Mouse (Mus musculus) hematopoietic stem cell, adult 5-6 weeks (primary cell): ENCODE data around the gene Tmem251. TPM values are rescaled to one million over a fixed set of nuclear protein-coding genes. Genes with fewer than 3 reads are reported as not detected.

Experiments used
- ATAC-seq, 2 experiments: fragments of 125-278 bp in 1 of 2; replicated peaks in 1 of 2; 2 replicates each; pipeline ENCODE4 v1.8.0; 2016 to 2017; ENCODE audit warnings: inconsistent platforms in 2 of 2, mild to moderate bottlenecking in 2 of 2, moderate number of reproducible peaks in 2 of 2, low read depth in 1 of 2, moderate TSS enrichment in 1 of 2; ENCODE audit not compliant: low FRiP score in 2 of 2, poor library complexity in 2 of 2, severe bottlenecking in 2 of 2, insufficient read depth in 1 of 2, low TSS enrichment in 1 of 2
- total RNA-seq: library from RNA; stranded (forward); fragments of 172-1452, 232-1000 nt; gene quantifications from 2 replicates; pipeline ENCODE4 v1.2.3, GENCODE M21; 2017

Gene Tmem251
- total RNA-seq, result 8.4 and 10.9 TPM in 2 replicates

GRCm38 (mm10) chr12:102743589-102744574, at the start of gene Tmem251, which contains the start of gene Moap1:
Gene Tmem251, plus strand, starts transcription at chr12:102743762.
Gene Moap1, minus strand, starts transcription at chr12:102743661.
- ATAC-seq, result peak; percentile 91 to 94

- no peak for ATAC-seq
These were observed 48.0 kb upstream of the Tmem251 start for GRCm38 (mm10) chr12:102695369-102696239.

GRCm38 (mm10) chr12:102696635-102697354, 46.8 kb upstream of the Tmem251 start:
- ATAC-seq, result no peak

GRCm38 (mm10) chr12:102697381-102697780, 46.2 kb upstream of the Tmem251 start:
- ATAC-seq, result no peak

- ATAC-seq, result peak in 1 of 2 experiments; percentile 35; a peak in 1 of 4 replicates
These were observed 45.4 kb upstream of the Tmem251 start for GRCm38 (mm10) chr12:102698089-102698684.

- ATAC-seq, result no peak
These were observed 44.4 kb upstream of the Tmem251 start for GRCm38 (mm10) chr12:102699156-102699555.

- ATAC-seq, result no peak
These were observed 43.1 kb upstream of the Tmem251 start for GRCm38 (mm10) chr12:102700453-102700852.

- ATAC-seq, result no peak
These were observed 41.8 kb upstream of the Tmem251 start for GRCm38 (mm10) chr12:102701691-102702207.

- ATAC-seq, result no peak
These were observed 41.0 kb upstream of the Tmem251 start for GRCm38 (mm10) chr12:102702356-102703110.

GRCm38 (mm10) chr12:102703111-102703412, 40.5 kb upstream of the Tmem251 start:
- no peak for ATAC-seq

GRCm38 (mm10) chr12:102703441-102703840, 40.1 kb upstream of the Tmem251 start:
- no peak for ATAC-seq

- peak in 1 of 2 experiments; percentile 3; a peak in 1 of 4 replicates for ATAC-seq
These were observed 39.6 kb upstream of the Tmem251 start for GRCm38 (mm10) chr12:102703921-102704408.

- ATAC-seq, result peak in 1 of 2 experiments; percentile 4; a peak in 1 of 4 replicates
These were observed 38.9 kb upstream of the Tmem251 start, which contains the start of gene Itpk1 for GRCm38 (mm10) chr12:102704457-102705198. Gene Itpk1, minus strand, starts transcription at chr12:102704930.

GRCm38 (mm10) chr12:102705216-102705871, 38.2 kb upstream of the Tmem251 start:
- peak; percentile 72 to 80 for ATAC-seq
